Mouse (Mus musculus) C2C12 (cell line): ENCODE results near the gene Hist1h2bj. TPM values are rescaled to one million over a fixed set of nuclear protein-coding genes. Genes with fewer than 3 reads are reported as not detected.
"Not testable (repeated sequence)": the region's sequence is repeated elsewhere in the genome, so short reads cannot be mapped to it uniquely, and the experiment has no call there.

ENCODE experiments used
- H3K27me3 ChIP-seq: one replicate; pipeline ENCODE4 v1.6.1; 2011; ENCODE audit not compliant: control insufficient read depth, insufficient read depth, insufficient read length
- H3K36me3 ChIP-seq: one replicate; pipeline ENCODE4 v1.6.1; 2011; ENCODE audit not compliant: control insufficient read depth, insufficient read depth
- H3K4me3 ChIP-seq: one replicate; pipeline ENCODE4 v1.5.1; 2011; ENCODE audit warnings: mild to moderate bottlenecking, control low read depth; ENCODE audit not compliant: poor library complexity, insufficient read depth, severe bottlenecking
- H3K79me2 ChIP-seq: one replicate; pipeline ENCODE4 v1.6.1; 2011; ENCODE audit not compliant: control insufficient read depth, insufficient read depth
- H3K79me3 ChIP-seq: one replicate; pipeline ENCODE4 v1.6.1; 2011; ENCODE audit warnings: low read depth, control low read depth
- H3ac ChIP-seq: one replicate; pipeline ENCODE3; 2011; ENCODE audit warnings: low read depth; ENCODE audit not compliant: control insufficient read depth, insufficient read length
- CEBPB ChIP-seq: IDR thresholded peaks from one replicate; pipeline ENCODE4 v1.6.1; 2011; ENCODE audit warnings: low read depth, mild to moderate bottlenecking, control low read depth, moderate library complexity
- CTCF ChIP-seq: IDR thresholded peaks from one replicate; pipeline ENCODE4 v1.5.1; 2011; ENCODE audit not compliant: control insufficient read depth, insufficient read depth, insufficient read length
- FOSL1 ChIP-seq: IDR thresholded peaks from one replicate; pipeline ENCODE4 v1.8.0; 2011; ENCODE audit warnings: mild to moderate bottlenecking, low read length; ENCODE audit not compliant: poor library complexity, insufficient read depth, severe bottlenecking
- MAX ChIP-seq: IDR thresholded peaks from one replicate; pipeline ENCODE4 v1.6.1; 2011; ENCODE audit warnings: mild to moderate bottlenecking, control low read depth
- MYOD1 ChIP-seq: IDR thresholded peaks from one replicate; pipeline ENCODE4 v1.6.1; 2011; ENCODE audit warnings: low read depth; ENCODE audit not compliant: control insufficient read depth, insufficient read length
- MYOG ChIP-seq: IDR thresholded peaks from one replicate; pipeline ENCODE4 v1.6.1; 2011; ENCODE audit not compliant: control insufficient read depth, insufficient read length; ENCODE audit errors: extremely low read depth
- USF1 ChIP-seq: IDR thresholded peaks from one replicate; pipeline ENCODE4 v1.6.1; 2011; ENCODE audit warnings: low read depth, mild to moderate bottlenecking, control low read depth, moderate library complexity
- long read RNA-seq, 2 experiments: library from polyadenylated mRNA; unstranded; transcript quantifications; one replicate each; pipeline ENCODE4 v2.0.0; 2019 to 2020
- polyA plus RNA-seq: library from polyadenylated mRNA; unstranded; fragments of >200 nt; fragmentation: generic; extraction: Trizol; gene quantifications from one replicate; pipeline ENCODE4 v1.2.1, GENCODE M21; 2012; ENCODE audit warnings: missing spikeins

The Hist1h2bj gene
- 6.8 TPM for polyA plus RNA-seq
- long read RNA-seq, experiment 1: 0 reads
- long read RNA-seq, experiment 2, partial matches to known transcripts: 0 of 2 reads
- long read RNA-seq, experiment 2, other reads (novel, unspliced or antisense): 0 of 2 reads

DNA sequence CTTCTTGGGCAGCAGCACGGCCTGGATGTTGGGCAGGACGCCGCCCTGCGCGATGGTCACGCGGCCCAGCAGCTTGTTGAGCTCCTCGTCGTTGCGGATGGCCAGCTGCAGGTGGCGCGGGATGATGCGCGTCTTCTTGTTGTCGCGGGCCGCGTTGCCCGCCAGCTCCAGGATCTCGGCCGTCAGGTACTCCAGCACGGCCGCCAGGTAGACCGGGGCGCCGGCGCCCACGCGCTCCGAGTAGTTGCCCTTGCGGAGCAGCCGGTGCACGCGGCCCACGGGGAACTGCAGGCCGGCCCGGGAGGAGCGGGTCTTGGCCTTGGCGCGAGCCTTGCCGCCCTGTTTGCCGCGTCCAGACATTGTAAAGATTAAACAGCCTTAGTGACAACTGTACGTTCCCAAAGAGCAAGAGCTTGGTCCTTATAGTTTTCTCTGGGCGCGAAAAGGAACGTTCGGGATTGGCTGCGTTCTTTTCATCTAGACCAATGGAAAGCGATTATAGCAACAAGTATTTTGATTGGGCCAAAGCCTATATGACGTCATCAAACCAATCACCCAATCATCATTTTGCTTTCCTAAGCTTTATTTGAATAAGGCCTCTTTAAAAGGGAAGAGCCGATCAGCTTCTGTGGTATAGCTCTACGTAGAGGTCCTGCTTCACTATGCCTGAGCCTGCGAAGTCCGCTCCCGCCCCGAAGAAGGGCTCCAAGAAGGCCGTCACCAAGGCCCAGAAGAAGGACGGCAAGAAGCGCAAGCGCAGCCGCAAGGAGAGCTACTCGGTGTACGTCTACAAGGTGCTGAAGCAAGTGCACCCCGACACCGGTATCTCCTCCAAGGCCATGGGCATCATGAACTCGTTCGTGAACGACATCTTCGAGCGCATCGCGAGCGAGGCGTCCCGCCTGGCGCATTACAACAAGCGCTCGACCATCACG, at the start of gene Hist1h2bj, which contains the start of gene Hist1h2ag:
Hist1h2bj (plus strand) TSS at position 647 of the 935 bp plus-strand sequence.
Hist1h2ag (minus strand) TSS at position 377 of the 935 bp plus-strand sequence.
- H3K79me3 ChIP-seq, H3K27me3 ChIP-seq, H3K36me3 ChIP-seq, H3K79me2 ChIP-seq: not testable (repeated sequence)
- peak within 1 kb of the TSS; percentile 15 for H3K4me3 ChIP-seq
- H3ac ChIP-seq: peak within 1 kb of the TSS; percentile 87

DNA sequence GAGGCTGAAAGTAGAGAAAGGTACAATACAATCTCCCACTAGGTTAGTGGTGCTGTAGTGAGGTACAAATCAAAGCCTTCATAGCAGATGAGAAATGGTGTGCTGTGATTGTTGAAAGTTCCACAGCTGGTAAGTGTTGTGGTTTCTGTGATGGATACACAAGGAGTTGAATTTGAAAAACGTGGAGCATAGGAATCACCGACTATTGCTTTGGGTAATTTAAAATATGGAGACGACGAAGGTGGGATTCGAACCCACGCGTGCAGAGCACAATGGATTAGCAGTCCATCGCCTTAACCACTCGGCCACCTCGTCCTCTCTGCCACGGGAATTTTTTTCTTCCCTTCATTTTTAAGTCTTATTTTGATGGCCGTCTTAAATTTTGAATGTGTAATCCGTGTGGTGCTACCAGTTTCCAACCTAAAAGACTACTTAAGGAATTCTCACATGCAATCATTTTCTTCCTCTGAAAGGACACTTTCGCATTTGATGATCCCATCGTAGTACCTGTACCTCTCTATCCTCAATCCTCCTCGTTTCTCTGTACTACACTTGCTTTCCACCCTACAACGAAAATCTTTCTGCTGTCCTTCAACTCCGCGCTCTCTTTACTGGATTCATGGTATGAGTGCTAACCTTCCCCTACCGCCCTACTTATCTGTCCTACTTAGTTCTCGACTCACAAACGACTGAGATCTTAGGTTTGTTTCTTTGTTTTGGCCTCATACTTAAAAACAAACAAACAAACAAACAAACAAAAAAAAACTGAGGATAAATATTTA, 48.9 kb upstream of the Hist1h2bj start:
- TF ChIP-seq CEBPB (no peak), MYOG (no peak), MYOD1 (no peak), USF1 (no peak), MAX (no peak), FOSL1 (no peak), CTCF (no peak)
- no peaks in the 10 kb centered on the region for H3K79me3 ChIP-seq
- no peak overlapping the region for H3K4me3 ChIP-seq
- no peaks in the 10 kb centered on the region for H3K27me3 ChIP-seq
- no peaks in the 10 kb centered on the region for H3K79me2 ChIP-seq
- H3ac ChIP-seq: no peak overlapping the region
- H3K36me3 ChIP-seq: no peaks in the 10 kb centered on the region

DNA sequence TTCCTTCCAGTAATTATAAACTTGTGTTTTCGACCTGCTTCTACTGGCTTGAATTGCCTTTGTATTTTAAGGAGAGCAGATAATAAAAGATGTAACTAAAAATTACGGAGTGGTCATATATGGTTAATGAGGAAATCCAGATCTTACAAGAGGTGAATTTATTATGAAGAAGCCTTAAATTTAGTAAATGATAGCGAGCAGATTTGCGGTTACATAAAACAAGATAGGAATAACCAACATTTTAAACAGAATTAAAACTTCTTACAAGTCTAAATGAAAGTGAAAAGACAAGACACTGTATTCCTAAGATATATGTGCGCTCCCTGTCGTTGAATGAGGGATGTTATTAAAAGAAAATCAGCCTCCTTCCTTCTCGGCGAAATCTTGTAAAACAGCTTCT, 48.1 kb upstream of the Hist1h2bj start:
- Histone ChIP-seq H3K79me2 (no peaks in the 10 kb centered on the region), H3ac (peak overlapping the region; percentile 57), H3K79me3 (no peaks in the 10 kb centered on the region), H3K36me3 (no peaks in the 10 kb centered on the region), H3K27me3 (no peaks in the 10 kb centered on the region), H3K4me3 (peak overlapping the region; percentile 48)
- TF ChIP-seq MYOD1: no peak
- no peak for TF ChIP-seq MYOG
- TF ChIP-seq MAX: no peak
- TF ChIP-seq FOSL1: no peak
- no peak for TF ChIP-seq CEBPB
- TF ChIP-seq USF1: no peak
- no peak for TF ChIP-seq CTCF

DNA sequence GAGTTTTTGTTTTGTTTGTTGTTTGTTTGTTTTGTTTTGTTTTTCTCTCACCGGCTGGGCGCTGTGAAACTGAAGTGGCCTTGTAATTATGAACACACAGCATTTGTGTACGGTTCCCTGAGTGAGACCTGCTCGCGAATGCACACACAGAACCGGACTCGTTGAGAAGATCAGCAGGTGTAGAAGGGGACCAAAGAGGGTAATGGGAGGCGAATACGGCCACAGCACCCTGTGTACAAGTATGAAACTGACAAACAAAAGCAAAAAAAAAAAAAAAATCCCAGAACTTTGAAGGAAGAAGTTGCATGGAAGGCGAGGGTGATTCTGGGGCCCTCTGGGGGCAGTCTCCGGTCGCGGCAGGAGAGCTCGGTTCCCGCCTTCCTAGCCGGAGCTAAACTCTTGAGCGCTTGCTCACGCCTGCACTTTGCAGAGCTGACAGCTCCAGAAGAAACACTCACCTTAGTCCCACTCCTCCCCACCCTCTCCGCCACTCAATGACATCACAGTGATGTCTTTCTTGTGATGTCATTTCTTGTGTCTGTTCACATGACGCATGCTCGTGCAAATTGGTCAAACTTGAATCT, 47.6 kb upstream of the Hist1h2bj start:
- Histone ChIP-seq H3K4me3 (peak overlapping the region; percentile 48), H3K79me2 (no peaks in the 10 kb centered on the region), H3K27me3 (no peaks in the 10 kb centered on the region), H3K36me3 (no peaks in the 10 kb centered on the region), H3K79me3 (no peaks in the 10 kb centered on the region), H3ac (peak overlapping the region; percentile 57)
- TF ChIP-seq CEBPB: no peak
- TF ChIP-seq MAX: peak; percentile 38
- no peak for TF ChIP-seq FOSL1

DNA sequence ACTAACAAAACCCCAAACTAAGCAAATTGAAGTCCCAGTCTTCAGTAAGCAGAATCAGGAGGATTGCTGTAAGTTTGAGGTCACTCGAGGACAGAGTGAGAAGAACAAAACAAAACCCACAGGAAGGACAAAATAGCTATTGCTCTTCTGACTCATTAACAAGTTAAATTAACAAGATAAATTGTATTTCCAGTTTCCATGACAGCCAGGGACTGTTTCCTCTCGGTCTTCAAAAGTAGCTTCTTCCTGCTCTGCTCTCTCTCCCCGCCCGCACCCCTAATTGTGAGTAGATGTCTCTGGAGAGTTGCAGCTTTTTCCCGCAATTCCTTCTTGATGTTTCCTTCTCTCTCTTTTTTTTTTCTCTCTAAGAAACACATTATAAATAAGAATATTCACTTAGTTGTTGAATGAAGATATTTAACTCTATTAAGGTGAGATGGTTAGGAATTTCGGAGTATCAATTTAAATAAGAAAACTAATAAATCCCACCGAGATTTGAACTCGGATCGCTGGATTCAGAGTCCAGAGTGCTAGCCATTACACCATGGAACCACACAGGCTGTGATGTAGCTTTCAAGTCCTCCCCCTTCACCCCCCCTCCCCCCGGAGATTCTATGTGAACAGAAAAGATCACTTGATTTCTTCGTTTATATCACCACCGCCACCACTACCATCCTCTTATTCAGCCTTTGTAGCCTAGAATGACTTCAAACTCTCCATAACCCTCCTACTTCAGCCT, 46.7 kb upstream of the Hist1h2bj start:
- no peak for TF ChIP-seq CTCF
- TF ChIP-seq MAX: no peak
- no peak for TF ChIP-seq MYOD1
- TF ChIP-seq FOSL1: no peak
- no peak for TF ChIP-seq USF1
- no peak for TF ChIP-seq CEBPB
- no peak for TF ChIP-seq MYOG
- Histone ChIP-seq H3K27me3 (no peaks in the 10 kb centered on the region), H3K36me3 (no peaks in the 10 kb centered on the region), H3K79me3 (no peaks in the 10 kb centered on the region), H3K79me2 (no peaks in the 10 kb centered on the region), H3K4me3 (peak overlapping the region; percentile 28), H3ac (no peak overlapping the region)

DNA sequence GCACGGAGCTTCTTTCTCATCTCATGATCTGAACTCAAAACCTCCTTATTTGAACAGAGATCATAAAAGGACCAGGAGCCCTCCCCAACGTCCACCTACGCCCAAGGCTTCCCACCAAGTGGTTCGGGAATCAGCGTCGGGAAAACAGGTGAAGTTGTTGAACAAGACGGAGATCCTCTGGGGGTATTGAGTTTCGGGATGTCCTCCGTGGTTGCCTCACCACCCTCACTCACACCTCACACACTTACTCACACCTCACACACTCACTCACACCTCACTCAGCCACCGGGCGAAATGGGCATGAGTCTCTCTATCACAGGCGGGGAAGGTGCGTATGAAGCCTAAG, 46.2 kb upstream of the Hist1h2bj start:
- H3ac ChIP-seq: no peak overlapping the region
- H3K79me3 ChIP-seq: no peaks in the 10 kb centered on the region
- no peaks in the 10 kb centered on the region for H3K36me3 ChIP-seq
- TF ChIP-seq CTCF (no peak), USF1 (no peak), CEBPB (no peak), MYOG (no peak), MYOD1 (no peak), MAX (no peak), FOSL1 (no peak)
- no peaks in the 10 kb centered on the region for H3K27me3 ChIP-seq
- peak overlapping the region; percentile 28 for H3K4me3 ChIP-seq
- H3K79me2 ChIP-seq: no peaks in the 10 kb centered on the region
